Mouse (Mus musculus) heart, embryonic 16.5 days (tissue): ENCODE measurements around the gene Mpzl1. TPM values are rescaled to one million over a fixed set of nuclear protein-coding genes. Genes with fewer than 3 reads are reported as not detected.
A peak's percentile ranks its signal among the peaks of the same experiment; 100 is the strongest.

Experiments used
- ATAC-seq: fragments of 200-750 bp; cut with Nextera tagmentation; replicated peaks from 2 replicates; pipeline ENCODE4 v1.8.0; 2017; ENCODE audit warnings: moderate number of reproducible peaks; ENCODE audit not compliant: insufficient read depth, low FRiP score; ENCODE audit errors: extremely low read depth
- H3K27ac ChIP-seq: fragments of 300-500 bp; sonication (generic); 2 replicates; pipeline ENCODE4 v1.5.1; 2014; ENCODE audit warnings: mild to moderate bottlenecking, low read length, control low read depth, moderate library complexity
- H3K27me3 ChIP-seq: fragments of 300-500 bp; sonication (generic); 2 replicates; pipeline ENCODE4 v1.6.1; 2014; ENCODE audit warnings: low read length, mixed read lengths; ENCODE audit not compliant: control insufficient read depth, insufficient read depth
- H3K36me3 ChIP-seq: fragments of 300-500 bp; sonication (generic); 2 replicates; pipeline ENCODE4 v1.6.1; 2014; ENCODE audit not compliant: control insufficient read depth, insufficient read depth
- H3K4me1 ChIP-seq: fragments of 300-500 bp; sonication (generic); 2 replicates; pipeline ENCODE4 v1.6.1; 2014; ENCODE audit warnings: low read length, mixed read lengths; ENCODE audit not compliant: control insufficient read depth, insufficient read depth
- H3K4me2 ChIP-seq: fragments of 300-500 bp; sonication (generic); 2 replicates; pipeline ENCODE4 v1.6.1; 2014; ENCODE audit warnings: low read depth, mild to moderate bottlenecking, control low read depth, low read length
- H3K4me3 ChIP-seq: fragments of 300-500 bp; sonication (generic); 2 replicates; pipeline ENCODE4 v1.5.1; 2014; ENCODE audit warnings: mild to moderate bottlenecking, control low read depth, low read length
- H3K9ac ChIP-seq: fragments of 300-500 bp; sonication (generic); 2 replicates; pipeline ENCODE4 v1.6.1; 2014; ENCODE audit warnings: low read length, control low read depth
- H3K9me3 ChIP-seq: fragments of 300-500 bp; sonication (generic); replicated peaks from 2 replicates; pipeline ENCODE4 v1.6.1; 2016; ENCODE audit warnings: low read length; ENCODE audit not compliant: control insufficient read depth
- WGBS: fragments of 180-500 bp; shearing (Covaris S2); extraction: QIAGEN DNeasy Blood & Tissue Kit; methylation state at CpG from one replicate; pipeline ENCODE4 v1.1.7; 2014; 5-methylcytosine and 5-hydroxymethylcytosine counted together
- polyA plus RNA-seq: library from polyadenylated mRNA; unstranded; fragments of >200 nt; fragmentation: Nextera tagmentation; extraction: Ambion mirVana; gene quantifications from 2 replicates; pipeline ENCODE4 v1.2.1, GENCODE M21; 2015

The Mpzl1 gene
- polyA plus RNA-seq, 1 experiment from 2014 or later, result 95.3 TPM

DNA sequence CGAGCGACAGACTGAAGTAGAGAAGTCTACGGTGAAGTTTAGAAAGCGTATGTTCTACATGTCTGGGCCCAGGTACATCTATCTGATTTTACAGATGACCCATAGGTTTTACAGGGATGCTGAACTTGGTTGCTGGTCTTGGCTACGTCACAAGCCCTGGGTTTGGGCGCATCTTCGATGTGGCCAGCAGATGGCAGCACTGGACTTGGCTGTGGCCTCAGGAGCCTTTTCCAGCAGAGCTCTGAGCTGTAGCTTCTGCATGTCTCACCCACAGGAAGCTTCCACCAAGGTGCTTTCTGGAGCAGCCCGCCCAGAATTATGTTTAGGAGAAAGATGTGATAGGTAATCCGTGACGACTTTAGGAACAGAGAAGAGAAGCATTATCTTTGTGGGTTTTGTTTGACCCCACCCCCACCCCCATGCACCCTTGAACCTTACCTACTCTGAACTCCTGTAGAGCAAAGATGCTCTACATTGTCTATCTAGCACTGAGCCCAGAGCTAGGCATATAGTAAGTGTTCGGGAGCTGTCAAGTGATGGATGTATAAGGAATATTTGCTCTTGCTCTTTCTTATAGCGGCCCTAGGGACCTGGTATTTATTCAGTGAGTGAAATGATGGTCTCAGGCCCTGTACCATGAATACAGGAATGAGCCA lies 50.7 kb downstream of the Mpzl1 start:
- WGBS, result 23% methylated on average over 12 of the region's 12 CpGs
- Histone ChIP-seq H3K4me2 (no peak overlapping the region), H3K9ac (no peak overlapping the region), H3K4me3 (no peak overlapping the region), H3K27me3 (no peaks in the 10 kb centered on the region), H3K36me3 (peaks cover 2% of the 10 kb centered on the region; the same call in 1 of the 2 replicates), H3K27ac (no peak overlapping the region), H3K9me3 (peaks cover 5% of the 10 kb centered on the region; the same call in 1 of the 2 replicates), H3K4me1 (peaks cover 16% of the 10 kb centered on the region)
- peak; percentile 74 for ATAC-seq

DNA sequence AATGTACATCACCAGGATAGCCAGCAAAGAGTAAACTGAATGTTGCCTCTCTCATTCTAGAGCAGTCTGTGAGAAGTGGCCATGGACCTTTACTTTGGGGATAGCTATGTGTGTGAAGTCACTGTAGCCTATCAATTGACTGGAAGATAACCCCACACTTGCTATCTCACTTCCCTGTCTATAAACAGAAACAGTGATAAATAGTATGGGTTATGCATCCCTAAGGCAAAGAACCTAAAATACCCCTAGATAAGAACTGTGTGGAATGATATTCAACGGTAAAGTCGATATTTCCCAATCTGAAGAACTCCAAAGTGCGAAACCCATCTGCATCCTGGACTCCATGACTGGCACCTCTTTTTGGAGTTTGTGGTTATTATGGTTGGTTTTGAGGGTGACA lies 53.1 kb downstream of the Mpzl1 start:
- WGBS, result 48% methylated on average over 3 of the region's 3 CpGs
- Histone ChIP-seq H3K9me3 (peaks cover 5% of the 10 kb centered on the region; the same call in 1 of the 2 replicates), H3K27me3 (no peaks in the 10 kb centered on the region), H3K4me1 (peaks cover 6% of the 10 kb centered on the region; the same call in 1 of the 2 replicates), H3K36me3 (peaks cover 2% of the 10 kb centered on the region; the same call in 1 of the 2 replicates), H3K27ac (no peak overlapping the region), H3K9ac (no peak overlapping the region), H3K4me2 (no peak overlapping the region), H3K4me3 (no peak overlapping the region)
- no peak for ATAC-seq

DNA sequence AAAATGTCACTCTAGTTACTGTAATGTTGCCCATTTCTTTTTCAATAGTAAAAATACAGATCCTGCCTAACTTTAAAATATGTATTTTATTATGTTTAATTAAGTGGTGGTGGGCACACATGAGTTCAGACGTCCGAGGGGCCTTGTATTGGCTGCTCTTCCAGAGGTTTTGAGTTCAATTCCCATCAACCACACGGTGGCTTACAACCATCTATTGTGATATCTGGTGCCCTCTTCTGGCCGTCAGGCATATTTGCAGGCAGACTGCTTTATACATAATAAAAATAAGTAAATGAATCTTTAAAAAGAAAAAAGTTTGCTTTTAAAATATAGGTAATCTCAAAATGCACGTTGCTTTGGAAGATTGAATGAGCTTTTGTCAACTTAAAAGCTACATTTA lies 55.0 kb downstream of the Mpzl1 start:
- Histone ChIP-seq H3K9ac (no peak overlapping the region), H3K27ac (no peak overlapping the region), H3K4me1 (no peaks in the 10 kb centered on the region), H3K4me3 (no peak overlapping the region), H3K36me3 (peaks cover 2% of the 10 kb centered on the region; the same call in 1 of the 2 replicates), H3K4me2 (no peak overlapping the region), H3K27me3 (no peaks in the 10 kb centered on the region), H3K9me3 (peaks cover 5% of the 10 kb centered on the region; the same call in 1 of the 2 replicates)
- 57% methylated on average over 5 of the region's 5 CpGs for WGBS
- no peak for ATAC-seq

DNA sequence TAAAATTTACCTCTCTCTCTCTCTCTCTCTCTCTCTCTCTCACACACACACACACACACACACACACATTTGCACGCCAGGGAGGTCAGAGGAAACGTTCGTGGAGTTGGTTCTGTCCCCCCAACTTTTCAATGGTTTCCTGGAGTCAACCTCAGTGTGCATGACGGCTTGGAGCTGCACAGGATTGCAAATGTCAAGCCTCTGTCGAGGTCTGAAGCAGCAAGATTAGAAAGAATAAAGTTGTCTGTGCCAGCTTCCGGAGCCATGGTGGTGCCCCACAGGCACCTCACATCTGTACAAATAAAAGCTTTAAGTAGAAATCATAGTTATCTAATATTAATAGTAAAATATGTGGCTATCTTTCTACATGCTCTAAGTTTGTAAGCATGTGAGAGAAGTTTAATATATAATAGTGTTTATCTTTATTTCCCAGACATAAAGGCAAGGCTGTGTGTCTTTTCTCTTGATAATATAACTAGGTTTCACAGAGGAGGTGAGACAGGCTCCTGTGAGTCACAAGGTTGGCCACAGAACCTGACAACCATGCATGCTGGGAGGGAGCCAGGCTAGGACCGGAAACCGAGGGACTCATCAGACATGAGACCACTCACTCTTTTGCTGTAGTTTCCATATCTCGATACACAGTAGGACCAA lies 57.8 kb downstream of the Mpzl1 start:
- Histone ChIP-seq H3K36me3 (peaks cover 2% of the 10 kb centered on the region; the same call in 1 of the 2 replicates), H3K4me1 (no peaks in the 10 kb centered on the region), H3K4me2 (no peak overlapping the region), H3K9ac (no peak overlapping the region), H3K27me3 (no peaks in the 10 kb centered on the region), H3K27ac (no peak overlapping the region), H3K4me3 (no peak overlapping the region), H3K9me3 (peaks cover 5% of the 10 kb centered on the region; the same call in 1 of the 2 replicates)
- no peak for ATAC-seq
- 55% methylated on average over 9 of the region's 9 CpGs for WGBS

DNA sequence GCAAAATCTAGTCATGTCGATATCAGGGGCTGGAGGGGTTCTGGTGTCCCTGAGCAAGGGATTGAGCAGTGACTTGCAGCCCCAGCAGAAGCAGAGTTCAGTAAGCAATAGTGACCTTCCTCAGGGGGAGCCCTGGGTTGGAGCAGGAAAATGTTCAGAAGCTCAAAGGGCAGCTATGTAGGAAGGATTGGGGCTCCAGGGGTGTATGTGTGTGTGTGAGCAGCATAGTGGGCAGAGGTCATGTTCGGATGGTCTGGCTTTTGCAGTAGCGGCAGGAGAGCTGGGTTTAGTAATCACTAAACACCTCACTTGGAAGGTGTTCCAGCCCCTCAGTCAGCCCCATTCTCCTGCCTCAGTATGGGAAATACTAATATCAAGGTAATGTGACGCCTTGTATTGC lies 58.3 kb downstream of the Mpzl1 start:
- H3K4me3 ChIP-seq, result no peak overlapping the region
- no peak overlapping the region for H3K27ac ChIP-seq
- 73% methylated on average over 4 of the region's 4 CpGs for WGBS
- H3K36me3 ChIP-seq, result peaks cover 2% of the 10 kb centered on the region; the same call in 1 of the 2 replicates
- peaks cover 5% of the 10 kb centered on the region; the same call in 1 of the 2 replicates for H3K9me3 ChIP-seq
- H3K9ac ChIP-seq, result no peak overlapping the region
- H3K27me3 ChIP-seq, result no peaks in the 10 kb centered on the region
- no peak overlapping the region for H3K4me2 ChIP-seq
- H3K4me1 ChIP-seq, result no peaks in the 10 kb centered on the region
- ATAC-seq, result no peak

DNA sequence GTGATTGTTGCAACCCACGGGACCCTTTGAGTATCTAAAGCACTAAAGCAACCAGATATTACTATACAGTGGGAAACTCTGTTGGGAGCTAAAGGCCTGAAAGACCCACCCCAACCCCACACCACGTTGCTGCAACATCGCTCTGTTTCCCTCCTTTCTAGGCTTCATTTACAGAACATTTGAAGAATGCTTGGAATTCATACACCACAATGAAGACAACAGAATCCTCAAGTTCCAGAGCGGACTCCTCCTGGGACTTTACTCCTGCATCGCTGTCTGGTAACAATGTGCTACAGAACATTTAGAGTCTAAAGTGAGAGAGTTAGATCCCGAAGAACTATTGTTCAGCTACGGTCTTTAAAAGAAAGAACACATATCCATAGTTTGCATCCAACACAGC lies 66.9 kb downstream of the Mpzl1 start:
- H3K27me3 ChIP-seq, result no peaks in the 10 kb centered on the region
- H3K4me2 ChIP-seq, result no peak overlapping the region
- H3K36me3 ChIP-seq, result no peaks in the 10 kb centered on the region
- ATAC-seq, result no peak
- WGBS, result 61% methylated on average over 7 of the region's 7 CpGs
- H3K4me3 ChIP-seq, result no peak overlapping the region
- H3K27ac ChIP-seq, result no peak overlapping the region
- 0 out of 2 replicates have a peak, but pooled peaks cover 2% of the 10 kb centered on the region for H3K4me1 ChIP-seq
- no peak overlapping the region for H3K9ac ChIP-seq
- no peaks in the 10 kb centered on the region for H3K9me3 ChIP-seq

DNA sequence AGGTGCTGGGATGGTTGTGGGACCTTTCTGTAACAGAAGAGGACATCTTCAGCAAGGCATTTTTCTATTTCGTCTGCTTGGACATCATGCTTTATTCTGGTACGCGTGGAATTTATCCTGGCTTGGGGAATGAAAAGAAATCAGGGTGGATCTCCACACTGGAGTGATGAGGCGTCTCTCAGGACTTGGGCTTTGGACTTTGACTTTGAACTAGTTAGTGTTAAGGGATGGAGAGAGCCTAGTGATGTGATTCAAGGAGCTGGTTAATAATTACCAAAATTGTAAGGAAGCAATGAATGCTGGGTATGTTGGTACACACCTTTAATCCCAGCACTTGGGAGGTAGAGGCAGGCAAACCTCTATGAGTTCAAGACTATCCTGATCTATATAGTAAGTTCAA lies 69.1 kb downstream of the Mpzl1 start:
- 89% methylated on average over 4 of the region's 4 CpGs for WGBS
- ATAC-seq, result no peak
- no peaks in the 10 kb centered on the region for H3K27me3 ChIP-seq
- H3K4me1 ChIP-seq, result 0 out of 2 replicates have a peak, but pooled peaks cover 2% of the 10 kb centered on the region
- H3K9me3 ChIP-seq, result no peaks in the 10 kb centered on the region
- no peak overlapping the region for H3K27ac ChIP-seq
- no peaks in the 10 kb centered on the region for H3K36me3 ChIP-seq
- no peak overlapping the region for H3K9ac ChIP-seq
- no peak overlapping the region for H3K4me2 ChIP-seq
- no peak overlapping the region for H3K4me3 ChIP-seq

DNA sequence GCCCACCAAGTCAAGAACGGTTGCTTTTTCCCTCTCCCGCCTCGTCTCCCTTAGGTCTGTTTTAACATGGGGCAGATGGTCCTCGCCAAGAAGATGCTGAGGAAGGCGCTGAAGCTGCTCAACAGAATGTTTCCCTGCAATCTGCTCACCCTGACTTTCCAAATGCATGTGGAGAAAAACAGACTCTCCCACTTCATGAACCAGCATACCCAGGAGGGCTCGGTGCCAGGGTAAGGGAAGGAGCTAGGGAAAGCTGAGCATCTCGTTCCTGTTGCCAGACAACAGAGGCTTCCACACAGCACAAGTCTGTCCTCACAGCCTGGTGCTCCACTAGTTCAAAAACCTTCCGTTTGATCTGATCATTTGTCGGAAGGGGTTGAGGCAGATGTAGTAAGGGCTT lies 75.3 kb downstream of the Mpzl1 start:
- no peaks in the 10 kb centered on the region for H3K36me3 ChIP-seq
- H3K4me2 ChIP-seq, result no peak overlapping the region
- no peak overlapping the region for H3K27ac ChIP-seq
- no peaks in the 10 kb centered on the region for H3K4me1 ChIP-seq
- no peaks in the 10 kb centered on the region for H3K9me3 ChIP-seq
- no peak for ATAC-seq
- WGBS, result 83% methylated on average over 9 of the region's 9 CpGs
- no peak overlapping the region for H3K4me3 ChIP-seq
- H3K27me3 ChIP-seq, result no peaks in the 10 kb centered on the region
- no peak overlapping the region for H3K9ac ChIP-seq

DNA sequence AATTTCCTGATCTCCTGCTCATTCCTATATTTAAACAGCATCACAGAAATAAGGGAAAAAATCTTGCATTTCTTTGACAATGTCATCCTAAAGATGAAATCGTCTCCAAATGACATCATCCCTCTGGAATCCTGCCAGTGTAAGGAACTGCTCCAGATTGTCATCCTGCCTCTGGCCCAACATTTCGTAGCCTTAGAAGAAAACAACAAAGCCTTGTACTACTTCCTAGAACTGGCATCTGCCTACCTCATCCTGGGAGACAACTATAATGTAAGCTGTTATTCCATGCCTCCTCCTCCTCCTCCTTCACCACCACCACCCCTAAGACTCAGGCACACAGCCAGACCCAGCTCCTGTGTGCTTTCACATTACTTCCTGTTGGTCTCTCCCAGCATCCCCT lies 77.6 kb downstream of the Mpzl1 start:
- no peak overlapping the region for H3K4me2 ChIP-seq
- no peak overlapping the region for H3K27ac ChIP-seq
- no peak for ATAC-seq
- H3K4me3 ChIP-seq, result no peak overlapping the region
- H3K36me3 ChIP-seq, result no peaks in the 10 kb centered on the region
- no peak overlapping the region for H3K9ac ChIP-seq
- H3K9me3 ChIP-seq, result peaks cover 7% of the 10 kb centered on the region; the same call in 1 of the 2 replicates
- H3K27me3 ChIP-seq, result no peaks in the 10 kb centered on the region
- no peaks in the 10 kb centered on the region for H3K4me1 ChIP-seq
- 30% methylated on average over 2 of the region's 2 CpGs for WGBS
